Comparison of ENCODE assay signal across 24 mouse cellular contexts in the genomic region with DNA sequence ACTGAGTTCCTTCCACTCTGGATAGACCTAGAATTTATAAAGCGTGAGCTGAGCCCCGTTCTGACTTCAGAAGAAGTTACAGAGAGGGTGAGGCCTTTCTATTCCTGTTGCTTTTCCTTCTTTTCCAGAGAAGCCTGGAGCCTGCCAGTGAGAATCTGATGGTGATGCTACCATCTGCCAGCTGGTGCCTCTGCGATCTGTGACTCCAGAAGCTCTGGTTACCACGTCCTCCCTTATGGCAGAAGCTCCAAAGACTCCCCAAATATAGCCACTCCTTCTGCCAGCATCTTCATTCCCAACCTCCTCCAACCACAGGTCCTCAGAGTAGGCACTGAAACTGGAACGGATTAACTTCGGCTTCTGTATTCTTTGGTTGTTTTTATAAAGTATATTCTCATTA. TPM values are rescaled to one million over a fixed set of nuclear protein-coding genes. Genes with fewer than 3 reads are reported as not detected.
DNase-seq lines count a peak whose midpoint lies in the region; ATAC-seq and TF ChIP-seq lines count a peak whose summit lies in the region.
"Had no signal": no experiment of that assay in that cellular context is flagged by ENCODE, and none has a peak within 500 bp of the region (broad histone marks: within the 10 kb centered on the region; RNA-seq: fewer than 3 reads in every experiment).

No protein-coding gene starts in this region.

- no peaks in the 10 kb centered on the region for H3K36me3 ChIP-seq in forebrain, postnatal 0 days (ENCODE audit: insufficient read depth)
- no peaks in the 10 kb centered on the region for H3K36me3 ChIP-seq in forebrain, embryonic 16.5 days (ENCODE audit: control insufficient read depth, insufficient read depth)
- H3K36me3 ChIP-seq in embryonic facial prominence, embryonic 10.5 days (replicated peaks) = no peaks in the 10 kb centered on the region
- H3K36me3 ChIP-seq: embryonic facial prominence, embryonic 12.5 days; limb, embryonic 15.5 days; liver, embryonic 15.5 days; midbrain, embryonic 15.5 days had no signal

- no peak overlapping the region for H3K27ac ChIP-seq in forebrain, postnatal 0 days (ENCODE audit: low read depth, low read length)
- H3K27ac ChIP-seq in forebrain, embryonic 16.5 days (ENCODE audit: low read length) = no peak overlapping the region
- no peak overlapping the region for H3K27ac ChIP-seq in embryonic facial prominence, embryonic 10.5 days (replicated peaks)
- H3K27ac ChIP-seq: embryonic facial prominence, embryonic 12.5 days; heart, adult 2 months; limb, embryonic 15.5 days; liver, embryonic 15.5 days; midbrain, embryonic 15.5 days had no signal

- WGBS in forebrain, postnatal 0 days = 69% methylated on average over 6 of the region's 6 CpGs
- WGBS in forebrain, embryonic 16.5 days = 80% methylated on average over 6 of the region's 6 CpGs
- WGBS in embryonic facial prominence, embryonic 10.5 days = 83% methylated on average over 6 of the region's 6 CpGs

- no peaks in the 10 kb centered on the region for H3K9me3 ChIP-seq in forebrain, postnatal 0 days (ENCODE audit: low read length)
- H3K9me3 ChIP-seq in forebrain, embryonic 16.5 days (ENCODE audit: control insufficient read depth, low read length) = no peaks in the 10 kb centered on the region
- no peaks in the 10 kb centered on the region for H3K9me3 ChIP-seq in embryonic facial prominence, embryonic 10.5 days
- H3K9me3 ChIP-seq: embryonic facial prominence, embryonic 12.5 days; limb, embryonic 15.5 days; liver, embryonic 15.5 days; megakaryocyte, embryonic 14.5 days; midbrain, embryonic 15.5 days had no signal

- DNase-seq in forebrain, postnatal 0 days = peak; percentile 23
- DNase-seq in frontal cortex, adult 2 months (ENCODE audit: extremely low spot score in 1 of 2, low spot score in 1 of 2) = peak; percentile 73 to 80
- peak; percentile 51 to 68 for DNase-seq in left cerebral cortex, adult 18-20 months (ENCODE audit: low spot score in 2 of 2)
- DNase-seq in right cerebral cortex, adult 2 months (ENCODE audit: low spot score in 2 of 2) = peak; percentile 40 to 64
- DNase-seq in embryonic facial prominence, embryonic 10.5 days (ENCODE audit: low spot score) = no peak
- no peak for DNase-seq in ovary, postnatal 36 days (ENCODE audit: low spot score)
- DNase-seq in urinary bladder, postnatal 36 days (ENCODE audit: low spot score in 2 of 2) = no peak
- DNase-seq: adrenal gland, adult 8-10 months; cerebellum, adult 9-11 months; gastrocnemius, postnatal 10 days; heart, adult 2 months; heart, postnatal 36 days; lung, postnatal 10 days; thymus, adult 18-20 months had no signal

- H3K27me3 ChIP-seq in forebrain, postnatal 0 days (ENCODE audit: insufficient read depth, low read length) = no peaks in the 10 kb centered on the region
- no peaks in the 10 kb centered on the region for H3K27me3 ChIP-seq in forebrain, embryonic 16.5 days (replicated peaks; ENCODE audit: control insufficient read depth, insufficient read depth, low read length)
- H3K27me3 ChIP-seq in embryonic facial prominence, embryonic 10.5 days (replicated peaks; ENCODE audit: low read depth, poor library complexity, severe bottlenecking) = no peaks in the 10 kb centered on the region
- H3K27me3 ChIP-seq: embryonic facial prominence, embryonic 12.5 days; limb, embryonic 15.5 days; liver, embryonic 15.5 days; megakaryocyte, embryonic 14.5 days; midbrain, embryonic 15.5 days had no signal

- no peak overlapping the region for H3K4me3 ChIP-seq in forebrain, postnatal 0 days (ENCODE audit: low read depth, low read length)
- no peak overlapping the region for H3K4me3 ChIP-seq in forebrain, embryonic 16.5 days (replicated peaks; ENCODE audit: low read length)
- no peak overlapping the region for H3K4me3 ChIP-seq in embryonic facial prominence, embryonic 10.5 days
- H3K4me3 ChIP-seq: embryonic facial prominence, embryonic 12.5 days; heart, adult 2 months; limb, embryonic 15.5 days; liver, embryonic 15.5 days; megakaryocyte, embryonic 14.5 days; midbrain, embryonic 15.5 days; myocyte had no signal

- H3K4me1 ChIP-seq in forebrain, postnatal 0 days (ENCODE audit: insufficient read depth) = no peaks in the 10 kb centered on the region
- no peaks in the 10 kb centered on the region for H3K4me1 ChIP-seq in forebrain, embryonic 16.5 days (replicated peaks; ENCODE audit: control insufficient read depth, insufficient read depth, low read length)
- 0 out of 2 replicates have a peak, but pooled peaks cover 2% of the 10 kb centered on the region for H3K4me1 ChIP-seq in embryonic facial prominence, embryonic 10.5 days
- H3K4me1 ChIP-seq: embryonic facial prominence, embryonic 12.5 days; limb, embryonic 15.5 days; liver, embryonic 15.5 days; megakaryocyte, embryonic 14.5 days; midbrain, embryonic 15.5 days had no signal

- no peak for TF ChIP-seq CTCF in forebrain, postnatal 0 days (IDR thresholded peaks at IDR 0.05; ENCODE audit: low read depth)

- ATAC-seq in forebrain, postnatal 0 days = no peak; the same call in 1 of the 2 replicates
- no peak for ATAC-seq in forebrain, embryonic 16.5 days
- ATAC-seq: forebrain, embryonic 14.5 days; hindbrain, embryonic 16.5 days; intestine, postnatal 0 days; midbrain, embryonic 15.5 days had no signal

- H3K9ac ChIP-seq in forebrain, postnatal 0 days = no peak overlapping the region
- H3K9ac ChIP-seq in forebrain, embryonic 16.5 days (replicated peaks; ENCODE audit: low read depth, low read length) = no peak overlapping the region
- H3K9ac ChIP-seq: embryonic facial prominence, embryonic 12.5 days; limb, embryonic 15.5 days; liver, embryonic 15.5 days; midbrain, embryonic 15.5 days had no signal

- H3K4me2 ChIP-seq in forebrain, postnatal 0 days (ENCODE audit: low read depth) = no peak overlapping the region
- H3K4me2 ChIP-seq in forebrain, embryonic 16.5 days (ENCODE audit: low read length) = no peak overlapping the region
- H3K4me2 ChIP-seq: embryonic facial prominence, embryonic 12.5 days; limb, embryonic 15.5 days; liver, embryonic 15.5 days; midbrain, embryonic 15.5 days had no signal

RNA-seq across cellular contexts. Expression of a gene that starts 27.2 kb away (rescaled TPM):
- total RNA-seq in forebrain, postnatal 0 days (2014; rRNA removed) = 44.1 and 62.4 TPM in 2 replicates
- polyA plus RNA-seq in forebrain, postnatal 0 days (2015; fragmentation: Nextera tagmentation; extraction: Ambion mirVana) = 111 and 136 TPM in 2 replicates
- 88.9 and 94.3 TPM in 2 replicates for polyA plus RNA-seq in forebrain, embryonic 16.5 days (2015; fragmentation: Nextera tagmentation; extraction: Ambion mirVana)
- 55.3 and 61.6 TPM in 2 replicates for polyA plus RNA-seq in frontal cortex, adult 2 months (2012; rRNA removed)
- 10 to 100 TPM; 50.2 to 56.9 TPM for total RNA-seq in left cerebral cortex, adult 18-20 months (2021)
- 78.1 and 84.9 TPM in 2 replicates for polyA plus RNA-seq in embryonic facial prominence, embryonic 10.5 days (2016; fragmentation: Nextera tagmentation; extraction: Ambion mirVana)

RNA-seq across cellular contexts. Expression of a gene that starts 56.2 kb away (rescaled TPM):
- 74.5 and 80.5 TPM in 2 replicates for total RNA-seq in forebrain, postnatal 0 days (2014; rRNA removed)
- 131 and 152 TPM in 2 replicates for polyA plus RNA-seq in forebrain, postnatal 0 days (2015; fragmentation: Nextera tagmentation; extraction: Ambion mirVana)
- polyA plus RNA-seq in forebrain, embryonic 16.5 days (2015; fragmentation: Nextera tagmentation; extraction: Ambion mirVana) = 85.7 and 86.3 TPM in 2 replicates
- polyA plus RNA-seq in frontal cortex, adult 2 months (2012; rRNA removed) = 196 and 214 TPM in 2 replicates
- 100 to 1,000 TPM; 140 to 143 TPM for total RNA-seq in left cerebral cortex, adult 18-20 months (2021)
- polyA plus RNA-seq in embryonic facial prominence, embryonic 10.5 days (2016; fragmentation: Nextera tagmentation; extraction: Ambion mirVana) = 39.8 and 41.0 TPM in 2 replicates

Comparison
In these comparisons a context has a peak if more than half of its experiments do, and no peak if none do; other contexts are left out.
1. DNase-seq: peak in forebrain, postnatal 0 days (single experiment), frontal cortex, adult 2 months (2 of 2), left cerebral cortex, adult 18-20 months (2 of 2) and right cerebral cortex, adult 2 months (2 of 2); none in embryonic facial prominence, embryonic 10.5 days (single experiment), ovary, postnatal 36 days (single experiment) and urinary bladder, postnatal 36 days (0 of 2).